Mouse (Mus musculus) activated CD4-positive, CD25-positive, alpha-beta regulatory T cell, adult 4 months (primary cell): ENCODE data around the gene Focad. TPM values are rescaled to one million over a fixed set of nuclear protein-coding genes. Genes with fewer than 3 reads are reported as not detected.
"Not testable (repeated sequence)": the region's sequence is repeated elsewhere in the genome, so short reads cannot be mapped to it uniquely, and the experiment has no call there.

ENCODE experiments used
- ATAC-seq: one replicate; pipeline ENCODE4 v1.8.0; 2017
- polyA plus RNA-seq, 2 experiments: library from polyadenylated mRNA; unstranded; fragments of 100-300 nt; shearing (Covaris generic); gene quantifications; one replicate each; pipeline ENCODE4 v1.2.1; 2017

The Focad gene
- polyA plus RNA-seq, 2 experiments from 2014 or later: 11.2 to 15.4 TPM

DNA sequence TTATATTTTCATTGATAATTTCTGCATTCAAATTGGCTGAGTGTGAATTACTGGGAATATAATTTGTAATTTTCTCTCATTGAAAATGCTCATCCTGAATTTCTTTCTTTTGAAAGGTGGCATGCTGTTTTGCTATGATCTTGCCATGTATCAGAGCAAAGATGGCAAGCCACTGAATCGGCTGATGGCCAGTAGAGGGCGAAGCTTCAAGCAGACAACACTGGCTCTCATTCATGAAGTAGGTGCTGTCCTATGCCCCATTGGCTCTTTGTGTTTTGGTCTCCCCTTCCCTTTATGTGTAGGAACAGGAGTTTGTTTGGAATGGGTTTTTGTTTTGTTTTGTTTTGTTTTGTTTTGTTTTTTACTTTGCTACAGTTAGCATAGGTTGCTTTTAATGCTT, 215.2 kb downstream of the Focad start:
- peak; percentile 46 for ATAC-seq

DNA sequence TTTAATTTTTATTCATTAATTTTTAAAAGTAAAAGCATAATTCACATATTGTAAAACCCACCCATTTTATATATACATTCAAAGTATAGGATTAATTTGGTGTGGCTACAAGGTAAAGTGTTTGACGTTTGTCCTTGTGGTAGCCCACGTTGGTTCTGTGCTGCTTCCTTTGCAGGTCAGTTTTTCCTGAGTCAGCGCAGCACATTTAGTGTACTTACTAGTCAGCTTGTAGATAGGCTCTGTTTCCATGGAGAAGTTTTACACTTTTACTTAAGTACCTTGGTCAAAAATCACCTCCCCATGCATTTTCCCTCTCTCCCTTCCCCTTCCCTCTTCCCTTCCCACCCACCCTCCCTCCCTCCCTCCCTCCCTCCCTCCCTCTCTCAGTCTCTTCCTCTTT, 220.5 kb downstream of the Focad start:
- no peak for ATAC-seq

DNA sequence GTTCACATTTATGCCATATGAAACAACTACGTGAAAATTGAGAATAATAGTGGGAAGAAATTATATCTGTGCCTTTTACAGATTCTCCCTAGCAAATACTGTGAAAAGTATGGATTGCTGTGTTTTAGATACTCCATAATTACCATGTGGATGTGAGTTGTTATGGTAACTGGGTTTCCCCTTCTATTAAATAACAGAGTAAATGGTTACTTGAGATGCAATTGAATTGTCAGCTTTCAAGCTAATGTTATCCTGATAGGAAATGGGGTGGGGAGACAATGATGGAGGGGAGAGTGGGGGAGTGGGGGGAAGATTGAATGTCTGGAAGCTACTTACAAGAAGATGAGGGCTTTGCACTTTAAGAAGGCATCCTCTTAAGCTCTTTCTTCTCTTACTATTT, 225.6 kb downstream of the Focad start:
- no peak for ATAC-seq

DNA sequence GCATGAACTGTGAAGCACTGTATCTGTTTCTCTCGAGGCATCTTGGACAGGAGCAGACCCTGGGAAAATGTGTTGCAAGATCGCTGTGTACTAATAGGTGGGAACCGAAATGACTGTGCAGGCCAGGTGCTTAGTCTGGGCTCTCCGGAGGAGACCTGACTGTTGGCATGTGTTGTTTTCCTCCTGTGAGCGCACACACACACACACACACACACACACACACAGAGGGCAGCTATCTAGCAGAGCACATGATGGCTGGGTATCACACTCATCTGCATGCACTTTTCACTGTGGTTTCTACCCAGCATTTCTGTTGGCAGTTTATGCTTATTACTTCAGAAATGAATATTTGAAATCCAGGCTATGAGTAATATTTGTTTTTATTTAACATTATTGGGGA, 231.0 kb downstream of the Focad start:
- no peak for ATAC-seq

DNA sequence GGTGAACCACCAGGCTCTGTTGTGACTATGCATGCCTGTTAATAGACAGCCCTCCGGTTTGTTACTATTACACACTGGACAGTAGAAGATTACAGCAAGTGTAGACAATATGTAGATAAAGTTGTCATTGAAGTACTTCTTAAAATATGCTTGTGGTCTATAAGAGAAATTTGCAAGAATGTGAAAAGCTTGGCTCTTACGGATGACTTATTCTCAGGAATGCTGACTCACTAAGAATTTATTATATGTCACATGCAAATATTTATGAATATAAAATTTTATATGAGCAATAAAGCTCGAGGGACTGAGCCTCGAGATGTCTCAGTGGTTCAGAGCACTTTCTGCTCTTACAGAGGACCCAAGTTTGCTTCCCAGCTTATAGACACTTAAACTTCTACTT, 240.1 kb downstream of the Focad start:
- no peak for ATAC-seq

DNA sequence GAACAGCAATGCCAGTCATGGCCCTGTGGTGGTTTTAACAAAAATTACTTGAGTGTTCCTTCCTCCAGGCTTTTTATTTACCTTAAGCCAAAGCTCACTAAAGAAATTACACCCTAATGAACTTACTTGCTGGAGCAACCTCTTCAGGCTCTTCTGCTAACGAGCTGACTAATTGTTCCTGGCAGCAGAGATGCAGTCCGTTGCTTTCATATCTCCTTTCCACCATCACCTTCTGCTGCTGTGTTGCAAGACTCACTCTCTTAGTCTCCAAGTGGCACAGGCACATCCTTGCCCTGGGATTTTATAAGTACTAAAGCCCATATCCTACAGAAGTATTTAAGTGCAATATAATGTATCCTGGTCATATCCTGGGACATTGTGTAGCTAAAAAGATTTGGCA, 242.3 kb downstream of the Focad start:
- ATAC-seq: no peak

DNA sequence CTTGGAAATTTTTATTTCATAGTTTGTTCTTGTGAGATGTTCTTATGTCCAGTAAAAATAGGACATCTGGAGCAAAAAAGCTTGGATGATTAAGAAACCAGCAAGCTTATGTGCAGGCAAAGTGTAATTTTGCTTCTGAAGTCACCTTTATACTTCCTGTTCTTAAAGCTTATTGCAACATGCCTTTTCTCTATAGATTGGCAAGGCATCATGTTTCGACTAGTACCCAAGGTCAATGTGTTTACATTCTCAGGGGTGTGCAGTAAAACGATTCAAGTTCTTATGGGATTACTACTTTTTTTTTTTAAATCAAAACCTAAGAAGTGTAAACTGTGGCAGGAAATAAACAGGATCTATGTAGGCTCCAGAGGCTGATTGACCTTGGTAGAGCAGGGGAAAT, 242.9 kb downstream of the Focad start:
- ATAC-seq: no peak

DNA sequence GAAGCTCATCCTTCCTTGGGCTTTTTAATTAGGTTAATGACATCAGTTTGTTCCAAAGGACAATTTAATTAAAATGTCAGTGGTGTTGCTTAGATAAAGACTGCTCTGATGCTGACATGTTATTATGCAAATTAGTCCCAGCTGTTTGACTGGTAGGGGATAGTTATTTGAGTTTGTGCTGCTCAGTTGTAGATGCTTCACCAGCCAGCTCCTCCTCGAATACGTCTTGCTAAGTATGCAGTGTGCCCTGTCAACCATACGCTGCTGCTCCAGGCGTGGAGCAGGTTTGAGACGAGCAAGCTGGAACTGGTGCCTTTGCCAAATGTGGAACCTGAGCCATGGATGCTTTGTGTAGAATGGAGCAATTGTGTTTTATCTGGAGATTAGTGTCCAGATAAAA, 243.7 kb downstream of the Focad start:
- ATAC-seq: no peak

DNA sequence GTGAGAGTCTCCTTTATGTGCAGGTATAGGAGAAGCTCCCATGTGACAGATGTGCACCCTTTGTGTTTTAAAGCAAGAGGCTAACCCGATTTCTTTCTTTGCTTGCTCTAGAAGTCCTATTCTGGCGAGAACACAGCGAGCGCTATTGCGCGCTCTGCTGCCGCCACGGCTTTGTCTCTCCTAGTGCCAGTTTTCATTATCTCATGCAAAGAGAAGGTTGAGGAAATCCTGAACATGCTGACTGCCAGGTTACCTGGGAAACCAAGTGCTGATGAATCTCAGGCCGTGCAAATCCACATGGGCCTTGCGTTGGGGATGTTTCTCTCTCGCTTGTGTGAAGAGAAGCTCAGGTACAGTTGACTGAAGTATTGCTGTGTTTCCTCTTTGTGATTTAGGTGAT, 250.0 kb downstream of the Focad start:
- ATAC-seq: no peak

DNA sequence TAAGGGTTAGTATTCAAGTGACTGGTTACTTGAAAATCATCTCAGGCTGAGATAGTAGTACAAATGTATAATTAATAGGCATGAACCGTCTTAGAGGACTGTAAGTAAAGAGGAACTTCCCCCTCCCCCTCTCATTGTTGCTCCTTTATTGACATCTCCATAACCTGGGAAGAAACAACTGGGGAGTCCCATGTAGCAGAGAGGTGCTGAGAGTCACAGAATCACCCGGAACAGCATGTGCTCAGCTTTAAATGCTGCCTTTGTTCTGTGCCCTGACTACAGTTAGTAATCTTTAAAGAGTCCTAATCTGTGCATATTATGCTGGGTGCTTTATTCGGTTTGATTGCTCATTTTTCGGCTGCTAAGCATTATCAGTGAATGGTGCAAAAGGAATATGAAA, 250.6 kb downstream of the Focad start:
- ATAC-seq: no peak

DNA sequence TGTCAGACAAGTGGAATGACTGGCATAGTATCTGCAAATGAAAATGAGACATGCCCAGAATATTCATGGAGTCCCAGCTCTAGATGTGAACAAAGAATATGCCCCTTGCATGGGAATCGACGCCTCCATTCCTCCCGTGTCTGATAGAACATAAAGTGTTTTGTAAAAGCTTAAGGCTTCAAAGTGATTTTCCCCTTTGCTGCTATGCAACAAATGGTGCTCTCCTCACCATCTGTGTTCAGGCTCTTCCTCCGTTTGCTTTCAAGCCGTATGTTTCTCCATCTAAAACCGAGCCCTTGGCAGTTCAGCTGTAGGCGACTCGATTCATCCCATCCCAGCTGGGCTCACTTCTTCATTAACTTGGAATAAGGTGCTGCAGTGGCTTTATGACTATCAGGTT, 251.5 kb downstream of the Focad start:
- ATAC-seq: no peak

DNA sequence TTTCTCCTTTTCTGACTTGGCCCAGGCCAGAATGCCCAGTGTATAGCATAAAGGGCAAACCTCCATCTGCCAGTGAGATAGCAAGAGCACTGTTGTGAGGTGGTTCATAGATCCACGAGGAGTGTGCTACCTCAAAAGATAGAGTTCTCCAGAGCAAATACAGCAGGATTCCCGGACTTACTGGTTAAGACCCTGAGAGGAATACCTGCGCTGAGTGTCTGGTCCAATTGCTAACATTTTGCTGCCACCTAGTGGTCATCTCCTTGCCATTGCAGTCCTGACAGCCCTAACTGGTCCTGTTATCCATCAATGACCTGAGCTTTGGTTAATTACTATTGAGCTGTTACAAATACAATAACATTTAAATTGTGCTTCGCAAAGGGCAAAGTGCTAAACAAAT, 256.5 kb downstream of the Focad start:
- ATAC-seq: peak; percentile 84

DNA sequence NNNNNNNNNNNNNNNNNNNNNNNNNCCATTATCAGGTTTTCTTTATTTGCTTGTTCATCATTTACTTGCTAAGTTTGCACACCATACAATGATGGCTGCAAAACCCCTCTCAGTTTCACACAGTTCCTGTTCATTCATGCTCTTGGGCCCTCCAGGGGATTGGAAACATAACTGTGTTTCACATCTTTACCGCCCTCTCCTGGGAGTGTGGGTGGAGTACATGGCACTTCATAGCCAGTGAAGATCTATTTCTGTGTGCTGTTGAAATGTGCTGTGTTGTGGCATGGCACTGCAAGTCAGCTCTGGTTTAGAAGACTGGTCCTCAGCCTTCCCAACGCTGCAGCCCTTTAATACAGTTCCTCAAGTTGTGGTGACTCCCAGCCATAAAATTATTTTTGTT, 262.2 kb downstream of the Focad start:
- no peak for ATAC-seq

DNA sequence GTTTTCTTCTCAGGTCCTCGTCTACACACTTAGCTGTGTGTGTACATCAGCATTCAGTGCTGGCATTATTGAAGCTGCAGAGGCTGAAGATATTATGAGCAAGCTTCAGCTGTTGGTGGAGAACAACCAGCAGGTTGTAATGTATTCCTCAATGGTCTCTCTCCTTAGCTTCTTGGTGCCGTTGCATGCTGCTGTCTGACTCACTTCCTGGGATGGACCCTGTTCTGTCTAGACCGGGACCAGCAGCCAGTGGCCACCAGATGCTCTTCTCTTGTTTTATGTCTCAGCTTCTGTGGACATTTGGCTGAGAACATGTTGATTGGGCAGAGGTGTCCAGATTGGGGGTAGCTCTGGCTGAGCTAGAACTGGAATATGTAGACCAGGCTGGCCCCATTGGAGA, 263.0 kb downstream of the Focad start:
- ATAC-seq: no peak

DNA sequence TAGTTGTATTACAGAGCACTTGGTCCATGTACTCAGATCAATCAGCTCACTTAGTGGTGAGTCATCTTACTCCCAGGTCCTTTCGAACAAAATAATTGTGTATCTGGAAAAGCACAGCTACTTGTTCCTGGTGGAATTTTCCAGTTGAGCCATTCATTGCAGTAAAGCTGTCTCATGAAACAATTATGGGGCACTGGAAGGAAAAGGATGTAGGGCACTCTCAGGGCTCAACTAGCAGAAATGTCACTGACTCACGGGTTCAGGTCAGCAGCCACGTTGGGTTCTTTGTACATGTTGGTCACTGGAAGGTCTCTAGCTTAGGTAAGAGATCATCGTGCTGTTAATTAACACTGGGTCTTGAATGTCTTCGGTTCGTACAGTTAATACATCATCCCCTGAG, 275.5 kb downstream of the Focad start:
- ATAC-seq: no peak

DNA sequence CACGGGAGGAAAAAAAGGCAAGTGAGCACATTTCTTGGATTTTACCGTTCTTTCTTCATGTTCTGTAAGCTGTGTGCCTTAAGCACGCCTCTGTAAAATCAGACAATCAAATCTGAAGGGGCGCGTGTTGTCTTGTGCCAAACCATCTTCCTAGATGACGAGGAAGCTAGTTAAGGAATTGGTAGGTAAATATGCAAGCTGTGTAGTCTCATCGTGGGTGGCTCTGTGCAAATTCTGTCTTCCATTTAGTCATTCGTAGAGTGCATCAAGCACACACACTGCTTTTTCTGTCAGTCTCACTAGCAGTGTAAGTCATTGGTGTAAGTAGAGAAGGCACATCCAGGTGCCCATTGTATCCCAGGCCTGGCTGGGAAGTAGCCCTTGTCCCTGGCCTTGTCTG, 276.4 kb downstream of the Focad start:
- no peak for ATAC-seq

DNA sequence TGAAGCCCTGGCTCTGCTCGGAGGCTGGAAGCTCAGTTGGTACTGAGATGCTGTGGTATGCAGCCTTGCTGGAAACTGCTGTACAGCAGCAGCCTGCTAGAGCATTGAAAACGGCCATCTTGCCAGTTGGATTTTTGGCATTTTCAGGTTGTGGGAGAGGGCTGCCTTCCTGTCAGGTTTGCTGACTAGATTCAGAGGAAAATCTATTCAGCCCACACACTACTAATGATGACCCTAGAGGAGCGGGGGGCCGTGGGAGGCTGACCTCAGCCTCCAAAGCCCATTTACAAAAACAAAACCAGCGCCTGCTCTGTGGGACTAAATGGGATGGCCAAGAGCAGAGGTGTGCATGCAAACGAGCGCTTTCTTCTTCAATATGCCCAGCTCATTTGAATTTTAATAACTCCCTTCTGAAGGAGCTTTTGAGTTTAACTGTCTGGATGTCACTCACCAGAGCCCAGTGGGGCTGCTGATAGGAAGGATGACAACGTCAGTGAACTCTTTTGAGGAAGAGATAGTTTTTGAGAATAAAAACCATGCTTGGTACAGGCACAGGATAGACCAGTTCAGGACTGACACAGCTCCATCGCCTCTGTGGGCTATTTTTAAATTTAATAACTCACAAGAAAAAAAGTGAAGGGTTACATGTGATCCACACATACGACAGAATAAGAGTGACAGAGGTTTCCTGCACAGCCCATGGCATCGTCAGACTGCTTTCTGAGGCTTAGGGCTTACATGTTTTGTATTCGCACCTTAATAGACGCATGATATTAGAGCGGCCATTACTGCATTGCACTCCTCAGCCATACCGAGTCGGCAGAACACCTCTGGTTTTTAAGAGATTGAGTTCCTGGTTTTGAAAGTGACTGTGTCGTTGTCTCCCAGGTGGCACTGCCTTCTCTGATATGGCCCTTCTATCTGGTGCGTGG, 278.1 kb downstream of the Focad start:
- ATAC-seq: no peak

DNA sequence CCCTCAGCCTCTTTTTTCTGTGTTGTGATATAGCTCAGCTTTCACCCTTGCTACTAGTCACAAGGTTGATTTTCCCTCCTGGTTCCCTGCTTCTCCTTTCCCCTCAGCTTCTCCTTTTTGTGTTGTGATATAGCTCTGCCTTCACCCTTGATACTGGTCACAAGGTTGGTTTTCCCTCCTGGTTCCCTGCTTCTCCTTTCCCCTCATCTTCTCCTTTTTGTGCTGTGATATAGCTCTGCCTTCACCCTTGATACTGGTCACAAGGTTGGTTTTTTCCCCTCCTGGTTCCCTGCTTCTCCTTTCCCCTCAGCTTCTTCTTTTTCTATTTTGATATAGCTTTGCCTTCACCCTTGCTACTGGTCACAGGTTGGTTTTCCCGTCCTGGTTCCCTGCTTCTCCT, 295.6 kb downstream of the Focad start:
- ATAC-seq: no peak

DNA sequence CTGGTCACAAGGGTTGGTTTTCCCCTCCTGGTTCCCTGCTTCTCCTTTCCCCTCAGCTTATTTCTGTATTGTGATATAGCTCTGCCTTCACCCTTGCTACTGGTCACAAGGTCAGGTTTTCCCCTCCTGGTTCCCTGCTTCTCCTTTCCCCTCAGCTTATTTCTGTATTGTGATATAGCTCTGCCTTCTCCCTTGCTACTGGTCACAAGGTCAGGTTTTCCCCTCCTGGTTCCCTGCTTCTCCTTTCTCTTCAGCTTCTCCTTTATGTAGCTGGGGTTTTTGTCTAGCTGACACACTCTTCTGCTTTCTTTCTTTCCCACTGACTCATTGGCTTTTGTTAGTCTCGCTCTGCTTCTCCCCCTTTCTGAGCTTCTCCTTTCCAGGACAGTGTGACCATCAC, 296.2 kb downstream of the Focad start:
- not testable (repeated sequence) for ATAC-seq

DNA sequence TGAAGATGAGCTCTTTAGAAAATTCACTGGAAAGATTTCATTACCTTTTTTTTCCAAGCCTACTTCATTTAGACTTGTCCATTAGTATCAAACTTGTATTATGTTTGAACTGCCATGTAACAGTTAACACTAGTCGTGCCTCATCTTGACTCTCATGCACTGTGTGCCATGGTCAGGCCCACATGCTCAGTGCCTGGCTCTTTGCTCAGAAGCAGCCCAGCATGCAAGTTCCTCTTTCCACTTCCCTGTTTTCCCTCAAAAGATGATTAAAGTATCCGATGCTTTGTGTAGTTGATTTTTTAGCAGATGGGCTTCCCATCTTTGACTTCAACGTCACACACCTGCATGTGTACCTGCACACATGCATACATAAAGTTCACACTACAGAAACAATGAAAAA, 301.3 kb downstream of the Focad start:
- no peak for ATAC-seq

DNA sequence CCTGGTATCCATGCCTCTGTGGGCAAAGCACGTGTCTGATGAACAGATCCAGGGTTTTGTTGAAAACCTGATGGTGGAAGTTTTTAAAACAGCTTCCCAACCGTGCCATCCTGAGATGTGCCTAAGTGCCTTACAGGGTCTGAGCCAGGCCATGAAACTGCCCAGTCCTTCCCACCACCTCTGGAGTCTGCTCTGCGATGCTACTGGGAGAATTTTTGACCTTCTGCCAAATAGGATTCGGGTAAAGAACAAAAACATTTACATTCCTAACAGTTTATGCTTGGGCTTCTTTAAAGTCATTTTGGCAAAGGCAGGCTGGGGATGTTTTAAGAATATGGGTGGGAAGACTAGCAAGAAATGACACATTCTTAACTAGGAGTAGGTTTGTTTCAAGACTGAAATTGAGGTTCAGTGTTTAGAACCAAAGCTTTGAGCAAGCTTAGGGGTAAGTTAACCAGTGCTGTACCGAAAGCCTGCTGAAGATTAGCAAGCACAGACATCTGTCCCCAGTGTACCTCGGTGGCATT, 302.6 kb downstream of the Focad start:
- ATAC-seq: no peak

DNA sequence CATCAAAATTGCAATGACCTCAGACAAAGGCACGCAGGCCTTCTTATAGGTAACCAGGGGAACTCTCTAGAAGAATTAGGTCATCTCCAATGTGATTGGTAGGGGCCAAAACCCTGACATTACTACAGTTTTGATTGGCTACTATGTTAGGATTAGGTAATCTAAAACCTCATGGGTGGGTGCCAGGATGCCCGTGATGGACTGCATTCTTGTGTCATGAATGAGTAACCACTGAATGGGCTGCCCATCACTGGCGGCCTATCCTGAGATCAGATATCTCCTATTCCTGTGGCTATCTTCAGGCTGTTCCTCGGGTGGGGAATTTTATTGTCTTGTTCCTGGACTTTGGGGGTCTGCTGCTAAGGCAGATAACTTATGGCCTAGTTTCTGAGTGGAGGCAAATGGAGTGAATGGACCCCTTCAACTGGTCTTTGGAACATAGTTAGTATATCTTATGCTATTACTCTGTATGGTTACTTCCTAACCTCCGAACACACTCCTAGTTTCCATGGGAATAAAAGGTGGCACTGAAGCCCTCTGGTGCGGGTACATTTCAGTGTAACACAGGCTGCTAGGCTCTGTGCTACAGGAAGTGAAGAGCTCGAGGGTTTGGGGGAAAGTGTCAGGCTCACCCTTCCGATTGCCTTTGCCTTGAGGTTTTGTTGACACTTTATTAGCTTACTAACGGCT, 306.0 kb downstream of the Focad start:
- no peak for ATAC-seq

DNA sequence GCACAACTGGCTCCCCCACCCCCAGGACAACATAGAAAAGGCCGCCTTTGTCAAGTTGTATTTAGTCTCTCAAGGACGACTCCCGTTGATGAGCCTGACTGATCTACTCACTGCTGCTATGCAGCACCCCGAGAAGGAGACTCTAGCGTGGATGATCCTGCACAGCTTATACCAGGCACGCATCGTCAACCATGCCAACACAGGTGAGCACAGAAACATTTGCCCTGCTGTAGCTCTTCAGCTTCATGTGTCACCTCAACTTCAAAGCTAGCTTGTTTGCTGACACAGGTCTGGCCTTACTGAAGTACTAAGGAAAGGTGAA, 306.5 kb downstream of the Focad start:
- ATAC-seq: no peak

DNA sequence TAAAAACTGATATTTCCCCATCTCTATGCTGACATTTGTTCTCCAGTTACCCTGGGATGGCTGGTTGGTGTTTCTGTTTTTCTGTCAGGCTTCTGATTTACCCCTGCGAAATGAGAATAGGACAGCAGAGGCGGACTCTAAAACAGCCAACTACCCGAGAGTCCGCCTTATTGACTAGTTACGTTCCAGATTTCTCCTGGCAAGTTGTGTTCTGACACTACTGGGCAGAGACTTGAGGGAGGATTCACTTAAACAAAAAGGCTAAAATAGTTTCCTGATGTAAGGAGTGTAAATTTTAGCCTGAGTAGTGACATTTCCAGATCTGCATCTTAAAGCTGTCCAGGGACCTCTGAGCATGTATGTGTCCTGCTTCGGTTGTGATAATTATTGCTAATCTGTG, 308.5 kb downstream of the Focad start:
- ATAC-seq: no peak
